Mouse (Mus musculus) brain, embryonic 14.5 days (tissue): ENCODE measurements around the gene Sdhb.

Experiments
- CTCF ChIP-seq: fragments of 200-500 bp; IDR thresholded peaks from 2 replicates; pipeline ENCODE4 v1.5.1; 2012; ENCODE audit warnings: inconsistent platforms, mild to moderate bottlenecking, moderate library complexity, borderline replicate concordance; ENCODE audit not compliant: insufficient read depth, insufficient read length; ENCODE audit errors: extremely low read depth
- POLR2A ChIP-seq: fragments of 200-500 bp; IDR thresholded peaks from 2 replicates; pipeline ENCODE4 v1.6.1; 2012; ENCODE audit warnings: mild to moderate bottlenecking, inconsistent platforms, borderline replicate concordance; ENCODE audit not compliant: poor library complexity, insufficient read depth, insufficient read length, severe bottlenecking; ENCODE audit errors: extremely low read depth

DNA sequence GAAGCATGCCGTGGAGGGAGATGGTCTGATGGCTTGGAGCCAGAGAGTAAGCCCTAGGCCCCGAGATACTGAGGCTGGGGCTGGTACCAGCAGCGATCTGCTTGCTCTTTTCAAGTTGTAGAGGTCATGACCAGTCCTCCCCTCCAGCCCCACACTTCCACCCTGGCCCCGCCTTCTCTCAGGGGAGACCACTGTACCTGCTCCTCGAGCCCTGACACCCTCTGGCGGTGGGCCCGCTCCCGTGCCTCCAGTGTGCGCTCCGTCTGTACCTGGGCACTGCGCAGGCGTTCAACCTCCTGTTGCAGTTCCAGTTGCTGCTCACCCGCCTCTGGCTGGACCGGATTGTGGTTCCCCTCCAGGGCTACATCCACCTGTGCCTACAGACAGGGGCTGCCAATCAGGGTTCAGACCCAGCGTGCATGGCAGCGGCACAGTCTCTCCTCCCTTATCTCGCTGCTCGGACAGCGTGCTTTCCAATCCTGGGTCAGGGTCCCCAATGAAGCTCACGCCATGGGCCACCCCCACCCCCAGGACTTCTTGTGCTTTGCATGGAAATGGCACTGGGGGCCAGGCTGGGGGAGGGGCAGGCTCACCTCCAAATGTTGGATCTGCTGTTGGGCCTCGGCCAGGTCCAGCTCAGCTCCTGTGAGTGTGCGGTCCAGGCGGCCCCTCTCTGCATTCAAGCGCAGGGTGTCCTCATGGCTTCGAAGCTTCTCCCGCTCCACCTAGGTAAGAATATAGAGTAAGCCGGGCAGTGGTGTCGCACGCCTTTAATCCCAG lies 56.8 kb downstream of the Sdhb start:
- no peak for TF ChIP-seq CTCF
- TF ChIP-seq POLR2A = no peak
